Mouse (Mus musculus) left cerebral cortex, postnatal 4 days (tissue): ENCODE results near the gene Minpp1. TPM values are rescaled to one million over a fixed set of nuclear protein-coding genes. Genes with fewer than 3 reads are reported as not detected.
A peak's percentile ranks its signal among the peaks of the same experiment; 100 is the strongest.

Source experiments
- DNase-seq: peaks from one replicate; pipeline ENCODE4 v3.0.0-alpha.2; 2022
- intact Hi-C: fragments of 180-260 bp; cut with DNase I; formaldehyde crosslinking; loops from one replicate; pipeline ENCODE4 v1.15.1; 2025
- total RNA-seq, 2 experiments: library from RNA; stranded (reverse); gene quantifications; 2 replicates each; pipeline ENCODE4 v1.2.3; 2021

Minpp1 gene
- total RNA-seq, 2 experiments from 2014 or later: 47.2 to 48.5 TPM

DNA sequence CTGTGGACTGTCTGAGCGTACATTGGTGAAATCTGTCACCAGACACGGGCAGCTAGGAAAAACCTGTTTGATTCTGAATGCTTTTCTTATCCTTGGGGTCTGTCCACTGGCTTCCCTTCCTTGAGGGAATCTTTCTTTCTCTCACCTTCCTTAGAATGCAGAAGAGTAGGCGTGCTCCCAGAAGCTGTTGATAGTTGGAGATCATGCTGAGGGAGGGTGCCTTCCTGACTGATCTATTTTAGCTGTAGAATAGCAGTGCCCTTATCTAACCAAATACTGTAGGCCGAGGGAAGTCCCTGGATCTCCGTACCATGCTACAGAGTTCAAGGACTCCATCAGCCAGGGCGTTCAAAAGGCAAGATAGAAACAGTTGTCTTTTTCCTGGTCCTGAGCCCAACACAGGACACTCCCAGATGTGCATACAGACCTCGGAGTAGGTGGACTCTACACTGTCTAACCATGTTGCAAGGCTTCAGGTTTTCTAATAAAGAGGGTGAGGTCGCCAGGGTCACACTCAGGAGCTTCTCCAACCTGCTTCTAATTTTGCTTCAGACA is 37.3 kb downstream of the Minpp1 start:
- no peak for DNase-seq
- intact Hi-C loops: no loop called here

DNA sequence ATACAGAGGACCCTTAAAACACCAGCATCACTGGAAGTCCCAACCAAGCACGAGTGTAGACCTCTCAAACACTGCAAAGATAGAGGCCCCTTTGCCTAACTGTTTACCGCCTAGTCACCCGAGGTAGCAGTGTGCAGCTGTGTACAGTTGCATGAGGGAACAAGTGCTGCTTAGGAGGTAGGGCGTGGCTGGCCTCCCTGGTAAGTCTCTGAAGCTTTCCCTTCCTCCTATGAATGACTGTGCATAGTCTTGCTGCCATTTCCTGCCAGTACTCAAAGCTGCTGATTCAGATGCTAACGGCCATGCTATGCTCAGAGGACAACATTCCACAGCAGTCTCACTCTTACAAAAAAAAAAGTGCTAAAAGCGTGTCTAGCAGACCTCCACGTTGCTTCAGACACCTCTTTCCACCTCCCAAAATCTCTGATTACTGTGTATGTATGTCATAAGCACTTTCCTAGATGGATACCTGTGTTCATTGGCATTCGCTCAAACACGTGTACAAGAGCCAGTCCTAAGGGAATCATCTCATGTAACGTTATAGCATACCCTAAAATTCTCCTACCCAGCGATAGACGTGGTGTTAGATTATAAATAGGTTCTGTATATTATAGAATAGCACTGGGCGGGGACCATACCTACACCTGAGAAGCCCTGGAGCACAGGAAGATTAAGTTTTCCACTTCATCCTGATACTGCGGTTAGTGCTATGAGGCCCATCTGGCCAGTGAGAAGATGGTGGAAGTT is 38.4 kb downstream of the Minpp1 start:
- intact Hi-C loops: no loop called here
- no peak for DNase-seq

DNA sequence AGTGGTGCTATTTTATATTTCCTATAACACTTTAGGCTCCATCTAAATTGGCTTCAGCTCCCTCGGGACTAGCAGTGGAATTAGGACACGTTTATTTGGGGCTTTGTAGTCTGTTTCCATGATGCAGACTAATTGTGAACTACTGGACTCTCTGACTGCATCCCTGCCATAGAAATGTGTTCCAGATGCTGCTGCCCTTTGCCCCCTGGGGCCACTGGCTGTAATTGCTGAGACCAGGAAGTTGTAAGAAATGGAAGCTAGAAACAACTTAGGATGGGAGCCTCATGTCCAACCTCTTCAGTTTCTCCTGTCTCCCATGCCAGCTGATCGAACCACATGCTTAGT is 38.9 kb downstream of the Minpp1 start:
- DNase-seq: no peak
- intact Hi-C loops: no loop called here

DNA sequence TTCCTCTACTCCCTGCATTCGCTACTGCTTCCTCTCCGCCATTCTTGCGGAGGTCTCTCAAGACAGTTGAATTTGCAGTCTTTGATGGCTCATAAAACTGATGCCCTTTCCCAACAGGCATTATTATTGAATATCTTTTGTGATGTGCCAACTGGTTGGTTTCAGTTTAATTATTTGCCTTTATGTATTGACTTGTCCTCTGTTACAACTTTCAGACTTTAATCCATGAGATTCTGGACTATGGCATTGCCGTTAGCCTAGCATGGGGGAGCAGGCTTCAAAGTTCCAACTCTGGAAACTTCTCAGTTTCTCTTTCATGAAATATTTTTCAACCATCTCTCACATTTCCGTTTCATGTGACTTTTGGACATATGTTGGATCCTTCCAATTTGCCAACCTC is 41.6 kb downstream of the Minpp1 start:
- intact Hi-C loops: no loop called here
- no peak for DNase-seq

DNA sequence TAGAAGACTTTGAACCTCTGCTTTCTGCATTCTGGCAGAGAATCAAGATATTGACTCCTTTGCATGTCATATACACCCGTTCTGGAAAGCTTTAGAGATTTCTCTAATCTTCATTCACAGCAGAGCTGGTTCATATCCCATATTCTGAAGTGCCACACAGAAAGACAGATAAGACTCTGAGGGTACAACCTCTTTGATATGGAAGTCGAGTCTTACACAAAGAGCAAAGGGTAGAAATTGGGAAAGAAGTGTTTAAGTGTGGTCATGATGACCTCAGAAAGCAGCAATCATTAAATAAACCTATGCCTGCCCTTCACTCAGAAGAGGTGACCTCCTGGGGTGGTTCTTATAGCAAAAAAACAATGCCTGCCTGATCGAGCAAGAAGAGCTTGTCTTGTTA is 43.2 kb downstream of the Minpp1 start:
- intact Hi-C loops: no loop called here

DNA sequence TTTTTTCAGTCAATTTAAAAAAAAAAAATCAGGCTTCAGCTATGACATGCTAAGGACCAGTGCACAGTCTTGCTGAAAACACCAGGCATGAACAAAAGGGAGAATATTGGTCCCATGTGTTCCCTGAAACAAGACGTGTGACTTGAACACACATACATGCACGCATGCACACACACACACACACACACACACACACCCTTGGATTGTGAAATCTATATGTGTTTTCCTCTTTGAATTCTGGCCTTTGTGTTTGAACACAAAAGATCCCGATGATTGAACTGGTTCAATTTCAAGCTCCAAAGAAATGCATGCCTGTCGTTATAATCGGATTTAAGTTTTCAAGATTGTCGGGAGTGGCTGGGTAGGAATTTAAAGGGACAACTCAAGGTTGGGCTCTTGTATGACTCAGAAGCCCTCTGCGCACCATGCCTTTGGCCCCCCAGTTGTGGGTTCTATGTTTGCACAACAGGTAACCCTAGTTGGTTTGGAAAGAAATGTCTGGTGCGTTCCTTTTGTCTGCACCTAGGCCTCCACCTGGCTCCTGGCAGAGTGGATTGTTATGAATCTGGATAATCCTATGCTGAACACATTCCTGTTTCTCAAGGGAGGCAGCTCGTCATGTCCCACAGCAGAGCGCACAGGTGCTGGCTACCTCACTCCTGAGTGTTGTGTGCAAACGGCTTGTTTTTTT is 43.8 kb downstream of the Minpp1 start:
- DNase-seq: no peak
- intact Hi-C loops: no loop called here

More for the DNA sequence above, 43.2 kb downstream of the Minpp1 start:
- no peak for DNase-seq

DNA sequence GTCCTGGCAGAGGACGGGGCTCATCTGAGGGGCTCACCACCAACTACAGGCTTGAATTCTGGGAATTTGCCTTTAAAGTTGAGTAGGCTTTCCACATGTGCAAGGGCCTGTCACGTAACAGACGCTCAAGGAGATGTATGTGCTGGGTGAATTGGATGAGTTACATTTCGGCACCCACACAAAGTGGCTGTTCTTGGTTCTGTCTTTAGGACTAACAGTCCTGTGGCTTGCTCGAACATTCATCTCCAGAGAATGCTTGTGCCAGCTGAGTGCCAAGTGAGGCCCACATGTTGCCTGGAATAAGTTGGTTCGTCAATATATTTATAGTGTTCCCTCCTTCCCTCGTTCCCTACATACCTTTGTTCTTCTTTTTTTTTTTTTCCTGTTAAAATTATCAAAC is 44.7 kb downstream of the Minpp1 start:
- intact Hi-C loops: no loop called here
- DNase-seq: no peak

DNA sequence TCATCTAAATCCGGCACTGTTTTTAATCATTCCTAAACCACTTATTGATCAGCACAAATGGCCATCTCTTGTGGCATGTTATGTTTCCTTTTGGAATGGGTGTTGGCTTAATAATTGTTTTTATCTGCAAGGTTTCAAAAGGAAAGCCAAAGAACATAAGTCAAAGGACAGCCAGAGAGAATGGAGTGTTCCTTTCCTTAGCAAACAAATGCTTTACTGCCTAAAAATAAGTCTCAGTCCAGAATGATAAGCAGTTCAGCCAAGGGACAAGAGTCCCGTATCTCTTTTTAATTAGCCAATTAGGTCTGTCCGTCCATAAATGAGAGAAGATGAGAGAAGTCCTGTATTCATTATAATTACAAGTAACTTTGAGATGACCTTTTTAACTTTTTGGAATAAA is 46.8 kb downstream of the Minpp1 start:
- DNase-seq: no peak
- intact Hi-C loops: no loop called here

DNA sequence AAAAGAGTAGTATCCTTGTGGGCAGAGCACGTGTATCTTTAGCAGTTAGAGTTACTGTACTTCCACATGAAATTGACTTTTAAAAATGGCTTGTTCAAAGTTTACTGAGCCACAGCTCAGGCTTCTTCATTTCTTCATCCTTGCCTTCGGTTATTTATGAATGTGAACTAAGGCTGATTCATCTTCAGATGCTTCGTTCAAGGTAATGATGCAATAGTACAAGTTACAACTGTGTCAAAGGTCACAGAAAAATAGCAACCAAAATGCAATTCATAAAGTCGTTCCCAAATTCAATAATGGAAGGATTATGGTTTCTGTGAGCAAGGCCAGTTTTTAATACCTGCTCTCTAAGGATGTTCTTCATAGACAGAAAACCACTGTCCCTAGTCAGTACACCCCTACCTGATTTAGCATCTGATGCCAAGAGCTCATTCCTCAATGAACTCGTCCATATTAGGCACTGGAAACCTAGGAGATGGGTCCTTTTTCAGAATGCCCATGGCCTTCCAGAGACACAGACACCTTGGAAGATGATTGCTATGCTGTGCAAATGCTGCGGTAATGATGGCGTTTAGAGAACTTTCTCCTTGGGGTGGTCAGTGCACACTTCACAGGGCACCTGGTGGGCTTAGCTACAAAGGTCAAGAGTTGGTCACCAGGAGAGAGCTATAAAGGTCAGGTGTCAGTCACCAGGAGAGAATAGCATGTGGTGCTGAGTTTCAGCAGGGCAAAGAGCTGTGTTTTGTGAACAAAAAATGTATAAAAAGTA is 47.4 kb downstream of the Minpp1 start:
- DNase-seq: no peak

DNA sequence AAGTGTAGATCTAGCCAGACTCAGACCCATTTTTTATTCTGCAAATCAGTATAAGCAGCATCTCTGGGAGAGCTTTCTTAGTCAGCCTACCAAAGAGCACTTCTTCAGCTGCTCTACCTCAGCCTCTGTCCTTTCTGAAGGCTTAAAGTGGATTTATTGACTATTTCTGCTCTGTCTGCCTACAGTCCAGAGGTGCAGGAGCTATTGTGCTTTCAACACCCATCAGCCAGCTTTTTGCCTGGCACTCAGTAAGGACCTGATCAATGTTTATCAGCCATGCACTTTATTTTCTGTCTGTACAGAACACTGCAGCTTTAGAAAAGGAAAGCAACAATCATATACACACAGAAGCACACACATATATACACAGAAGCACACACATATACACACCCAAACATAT is 49.3 kb downstream of the Minpp1 start:
- intact Hi-C loops: no loop called here
- DNase-seq: no peak

More for the DNA sequence above, 47.4 kb downstream of the Minpp1 start:
- intact Hi-C loops: no loop called here

DNA sequence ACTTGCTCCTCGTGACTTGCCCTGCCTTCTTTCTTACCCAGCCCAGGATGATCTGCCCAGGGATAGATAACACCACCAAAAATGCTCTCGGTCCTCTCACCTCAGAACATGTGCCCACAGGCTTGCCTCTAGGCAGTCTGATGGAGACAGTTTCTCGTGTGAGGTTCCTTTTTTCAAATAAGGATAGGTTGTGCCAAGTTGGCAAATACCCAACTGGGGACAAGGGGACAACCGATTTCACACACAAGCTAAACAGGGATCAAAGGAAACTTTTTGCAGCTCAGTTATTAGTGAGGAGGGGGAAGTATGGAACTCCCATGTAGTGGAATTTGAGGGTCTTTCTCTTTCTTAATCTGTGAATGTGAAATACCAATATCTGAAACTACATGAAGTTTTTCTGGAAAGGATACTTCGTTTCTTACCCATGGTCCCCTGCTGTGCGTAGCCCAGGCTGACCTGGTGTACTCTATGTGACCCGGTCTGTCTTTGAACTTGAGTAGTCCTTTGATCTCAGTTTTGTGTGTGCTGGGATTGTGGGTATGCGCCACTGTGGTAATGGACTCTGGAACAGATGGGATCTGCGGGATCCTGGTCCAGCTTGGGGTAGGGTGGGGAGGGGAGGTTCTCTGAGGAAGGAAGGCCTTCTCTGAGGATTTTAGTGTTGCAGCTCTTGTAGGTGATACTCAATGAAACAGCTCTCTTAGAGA is 57.4 kb downstream of the Minpp1 start:
- DNase-seq: no peak
- intact Hi-C loops: no loop called here

DNA sequence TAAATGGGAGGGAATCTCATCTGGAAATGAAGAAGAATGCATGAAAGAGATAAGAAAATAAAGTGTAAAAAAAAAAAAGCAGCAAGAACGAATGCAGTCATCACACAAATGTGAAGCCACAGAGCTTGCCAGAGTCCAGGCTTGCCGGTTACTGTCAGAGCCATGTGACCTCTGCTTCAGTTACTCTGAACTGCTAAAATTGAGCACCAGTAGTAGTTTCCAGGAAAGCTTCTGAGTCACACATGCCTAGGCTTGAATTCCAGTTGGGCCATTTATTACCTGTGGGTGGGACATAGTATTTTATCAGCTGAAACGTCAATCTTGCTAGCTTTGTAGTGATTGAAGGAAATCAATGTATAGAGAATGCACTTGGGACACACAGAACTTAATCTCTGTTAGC is 61.8 kb downstream of the Minpp1 start:
- DNase-seq: no peak
- intact Hi-C loops: no loop called here

DNA sequence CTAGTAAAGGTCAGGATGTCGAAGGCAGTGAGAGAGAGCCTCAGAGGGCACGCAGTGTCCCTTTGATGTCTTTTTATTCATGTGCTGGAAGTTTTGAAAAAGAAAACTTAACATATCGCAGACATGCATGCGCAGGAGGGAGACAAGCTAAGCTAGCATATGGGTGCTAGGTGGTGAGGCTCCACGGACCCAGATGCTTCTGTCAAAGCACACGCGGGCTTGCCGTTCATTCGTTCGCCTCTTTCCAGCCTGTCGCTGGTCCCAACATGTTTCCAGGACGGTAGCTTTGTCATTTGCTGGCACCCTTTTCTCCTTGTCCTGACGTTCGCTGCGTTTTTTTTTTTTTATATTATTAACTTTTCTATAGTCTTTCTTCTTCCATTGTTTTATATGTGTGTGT is 62.6 kb downstream of the Minpp1 start:
- no peak for DNase-seq
- intact Hi-C loops: no loop called here

DNA sequence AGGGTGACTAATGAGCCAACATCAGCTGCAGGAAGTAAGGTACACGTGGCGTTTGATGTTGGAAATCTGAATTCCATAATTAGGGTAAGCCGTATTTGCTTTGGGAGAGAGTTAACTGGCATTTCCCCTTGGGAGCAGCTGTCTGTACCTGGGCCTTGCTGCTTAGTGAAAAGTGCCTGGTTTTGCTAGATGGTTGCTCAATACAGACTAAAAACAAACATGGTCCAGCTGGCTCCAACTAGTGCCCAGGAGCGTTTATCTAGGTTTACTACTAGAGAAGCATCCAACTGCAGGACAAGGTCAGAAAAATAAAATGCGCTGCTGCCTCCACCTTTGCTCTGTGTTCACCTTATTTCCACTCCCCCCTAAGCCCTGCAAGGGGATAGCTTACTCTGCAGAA is 64.9 kb downstream of the Minpp1 start:
- DNase-seq: no peak
- intact Hi-C loops: no loop called here

DNA sequence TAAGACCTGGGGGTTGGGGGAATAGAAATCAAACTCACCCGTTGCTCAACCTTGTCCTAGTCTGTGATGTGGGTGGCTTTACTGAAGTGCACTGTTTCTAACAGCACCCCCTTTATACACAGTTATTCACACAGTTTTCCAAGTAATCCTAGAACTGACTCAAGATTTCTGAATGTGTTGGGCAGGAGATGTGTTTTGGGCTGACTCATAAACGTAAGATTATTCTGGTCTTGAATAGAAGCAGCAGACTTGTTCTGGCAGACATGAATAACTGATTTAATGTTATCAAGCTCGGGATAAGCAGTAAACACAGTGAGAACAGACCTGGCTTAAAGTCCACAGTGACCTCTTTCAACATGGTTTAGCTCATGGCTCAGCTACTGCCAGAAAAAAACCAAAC is 65.9 kb downstream of the Minpp1 start:
- DNase-seq: no peak
- intact Hi-C loops: no loop called here

DNA sequence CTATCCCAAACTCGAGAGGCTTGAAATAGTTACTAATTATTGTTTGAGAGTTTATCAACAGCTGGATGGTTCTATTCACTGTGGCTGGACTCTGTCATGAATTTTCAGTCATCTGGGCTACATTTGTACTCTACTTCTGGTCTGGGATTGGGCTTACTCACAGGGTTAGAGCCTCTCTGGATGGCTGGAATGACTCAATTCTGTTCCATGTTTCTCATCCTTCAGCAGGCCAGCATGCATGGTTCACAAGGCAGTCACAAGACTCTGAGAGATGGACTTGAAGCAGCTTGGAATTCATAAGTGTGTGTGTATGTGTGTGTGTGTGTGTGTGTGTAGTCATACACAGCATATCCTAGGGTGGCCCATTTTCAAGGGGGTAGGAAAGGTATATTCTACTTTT is 66.5 kb downstream of the Minpp1 start:
- DNase-seq: no peak
- intact Hi-C loops: no loop called here

DNA sequence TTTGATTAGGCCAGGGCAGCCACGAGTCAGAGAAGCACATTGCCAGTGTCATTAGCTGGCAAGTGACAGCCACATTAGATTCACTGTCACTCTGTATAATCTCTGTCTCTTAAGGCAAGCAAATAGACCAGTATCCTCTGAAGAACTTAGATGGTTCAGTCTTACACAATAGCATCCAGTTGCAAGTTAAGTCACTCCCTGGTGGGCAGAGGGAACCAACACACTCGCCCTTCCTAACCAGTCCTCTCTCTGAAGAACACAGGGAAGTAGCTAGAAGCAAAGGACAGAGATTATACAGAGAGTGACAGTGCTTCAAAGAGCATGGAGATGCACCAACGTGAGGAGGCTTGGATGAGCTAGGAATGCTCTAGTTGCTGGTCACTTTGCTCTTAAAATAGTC is 67.7 kb downstream of the Minpp1 start:
- intact Hi-C loops: no loop called here
- DNase-seq: no peak

DNA sequence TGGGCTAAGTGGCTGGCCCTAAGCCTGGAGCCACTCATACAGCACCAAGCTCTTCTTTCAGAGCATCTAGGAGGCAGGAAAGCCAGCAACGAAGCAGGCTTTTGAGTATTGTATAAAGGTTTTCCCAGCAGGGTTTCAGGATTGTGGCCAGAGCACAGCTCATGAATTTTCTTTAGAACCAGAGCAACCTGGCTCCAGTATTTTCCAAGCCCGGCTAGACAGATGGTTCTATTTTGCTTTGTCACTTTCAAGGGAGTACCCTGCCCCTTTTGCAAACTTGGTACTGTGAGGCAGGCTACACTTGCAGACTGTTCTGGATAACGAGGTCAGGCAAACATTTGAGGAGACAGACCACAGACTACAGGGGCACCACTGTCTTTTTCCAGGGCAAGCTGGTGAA is 69.7 kb downstream of the Minpp1 start:
- peak; percentile 4 for DNase-seq
- intact Hi-C loops: no loop called here
